Mouse (Mus musculus) kidney, adult 2 months (tissue): ENCODE measurements at regions not wholly inside any gene's neighbourhood (a gene's known extent, or its start where the extent isn't known, plus 50 kb on each side); places are given as distances from the start of the nearest gene placed in this dataset.

Experiments used
- DNase-seq: peaks from one replicate; pipeline ENCODE4 v3.0.0; 2021
- H3K27ac ChIP-seq: fragments of 200-500 bp; 2 replicates; pipeline ENCODE4 v1.5.1; 2012; ENCODE audit warnings: low read depth, low read length, control low read depth, inconsistent platforms; ENCODE audit not compliant: insufficient read depth
- H3K27me3 ChIP-seq: fragments of 200-500 bp; replicated peaks from 2 replicates; pipeline ENCODE4 v1.6.1; 2012; ENCODE audit warnings: mild to moderate bottlenecking, moderate library complexity, low read length, inconsistent platforms; ENCODE audit not compliant: control insufficient read depth, insufficient read depth
- H3K36me3 ChIP-seq: fragments of 200-500 bp; 2 replicates; pipeline ENCODE4 v1.6.1; 2012; ENCODE audit warnings: mild to moderate bottlenecking, moderate library complexity, low read length, inconsistent platforms; ENCODE audit not compliant: control insufficient read depth, insufficient read depth
- H3K4me1 ChIP-seq: fragments of 200-500 bp; 2 replicates; pipeline ENCODE4 v1.6.1; 2011; ENCODE audit warnings: low read length; ENCODE audit not compliant: control insufficient read depth, insufficient read depth
- H3K4me3 ChIP-seq: fragments of 200-500 bp; 2 replicates; pipeline ENCODE4 v1.5.1; 2011; ENCODE audit warnings: mild to moderate bottlenecking, low read depth, low read length, control low read depth; ENCODE audit not compliant: insufficient read depth
- CTCF ChIP-seq: fragments of 200-500 bp; conservative IDR thresholded peaks from 2 replicates; pipeline ENCODE4 v1.5.1; 2011; ENCODE audit warnings: low read depth, mild to moderate bottlenecking, control low read depth, low read length, moderate library complexity, mixed read lengths; ENCODE audit not compliant: insufficient read depth, insufficient read length
- POLR2A ChIP-seq: fragments of 200-500 bp; IDR thresholded peaks from one replicate; pipeline ENCODE4 v1.6.1; 2011; ENCODE audit warnings: low read depth, low read length, control low read depth
- WGBS: fragments of 180-500 bp; shearing (Covaris S2); methylation state at CpG from one replicate; pipeline ENCODE4 v1.1.7; 2018; 5-methylcytosine and 5-hydroxymethylcytosine counted together

DNA sequence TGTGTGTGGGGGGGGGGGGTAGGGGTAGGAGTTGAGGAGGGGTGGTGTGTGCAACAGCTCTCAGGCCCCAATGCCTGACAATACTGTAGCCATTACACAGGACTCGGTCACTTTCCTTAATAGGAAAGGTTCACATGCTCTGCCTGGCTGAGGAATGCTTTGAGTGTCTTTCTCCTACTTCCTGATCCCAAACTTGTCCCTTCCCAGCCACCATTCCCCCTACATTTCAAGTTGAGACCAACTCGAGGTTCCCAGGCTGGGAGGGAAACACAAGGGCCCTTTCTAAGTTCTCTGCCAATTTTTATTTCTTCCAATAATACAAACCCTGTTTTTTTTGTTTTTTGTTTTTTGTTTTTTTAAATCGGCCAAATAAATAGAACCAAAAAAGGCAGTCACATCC is 264.6 kb downstream of the Gm45692 start:
- TF ChIP-seq CTCF (no peak), POLR2A (no peak)
- H3K4me1 ChIP-seq = no peaks in the 10 kb centered on the region
- H3K36me3 ChIP-seq = no peaks in the 10 kb centered on the region
- WGBS = 31% methylated on average over 3 of the region's 3 CpGs
- no peak for DNase-seq
- H3K27ac ChIP-seq = no peak overlapping the region
- no peak overlapping the region for H3K4me3 ChIP-seq
- no peaks in the 10 kb centered on the region for H3K27me3 ChIP-seq

DNA sequence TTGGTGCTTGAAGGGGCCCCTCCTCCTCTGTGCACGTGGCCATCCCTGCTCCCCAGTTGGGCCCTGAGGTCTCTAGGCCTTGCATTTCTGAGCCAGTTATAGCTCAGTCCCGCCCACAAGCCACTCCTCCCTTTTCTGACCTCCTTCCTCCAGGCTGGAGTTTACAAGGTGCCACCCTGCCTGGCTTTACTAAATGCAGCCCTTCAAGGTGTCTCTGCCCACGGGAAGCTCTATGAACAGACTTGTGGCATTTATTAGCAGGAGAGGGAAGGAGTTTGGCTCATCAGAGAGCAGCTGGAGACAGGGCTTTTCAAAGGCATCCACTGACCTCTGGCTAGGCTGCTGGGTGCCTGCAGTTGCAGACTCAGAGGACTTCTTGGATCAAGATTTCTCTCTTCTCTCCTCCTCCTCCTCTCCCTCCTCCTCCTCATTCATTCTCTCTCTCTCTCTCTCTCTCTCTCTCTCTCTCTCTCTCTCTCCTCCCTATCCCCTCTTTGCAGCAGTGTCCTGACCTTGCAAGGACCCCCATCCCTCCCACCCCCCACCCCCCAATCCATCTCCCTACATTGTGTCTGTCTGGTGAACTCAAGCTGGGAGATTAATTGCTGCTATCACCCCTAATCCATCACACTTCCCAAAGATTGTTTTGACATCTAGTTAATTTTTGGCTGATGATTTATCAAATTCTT is 265.1 kb downstream of the Gm45692 start:
- WGBS = 16% methylated on average over 3 of the region's 3 CpGs
- DNase-seq = peak; percentile 53
- no peak overlapping the region for H3K27ac ChIP-seq

DNA sequence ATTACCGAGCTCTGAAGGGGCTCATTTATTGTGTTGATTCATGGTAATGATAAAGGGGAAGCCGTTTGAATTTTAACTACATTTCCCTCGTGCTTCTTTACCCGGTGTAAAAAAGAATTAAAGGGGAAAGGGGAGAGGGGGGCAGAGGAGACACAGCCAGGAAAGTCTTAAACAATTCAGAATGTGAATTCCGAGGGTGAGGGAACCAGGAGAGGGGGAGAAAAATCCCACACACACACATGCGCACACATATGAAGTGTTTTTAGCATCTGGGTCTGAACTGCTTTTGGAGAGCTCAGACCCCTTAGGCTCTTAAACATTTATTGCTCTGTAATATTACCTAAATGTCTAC is 265.6 kb downstream of the Gm45692 start:
- Histone ChIP-seq H3K4me1 (no peaks in the 10 kb centered on the region), H3K27me3 (no peaks in the 10 kb centered on the region), H3K27ac (no peak overlapping the region), H3K36me3 (no peaks in the 10 kb centered on the region), H3K4me3 (no peak overlapping the region)
- no peak for DNase-seq
- TF ChIP-seq POLR2A (no peak), CTCF (no peak)
- 14% methylated on average over 6 of the region's 6 CpGs for WGBS

More for the DNA sequence above, 265.1 kb downstream of the Gm45692 start:
- H3K4me3 ChIP-seq = no peak overlapping the region
- no peaks in the 10 kb centered on the region for H3K27me3 ChIP-seq
- TF ChIP-seq CTCF = no peak
- no peak for TF ChIP-seq POLR2A
- H3K36me3 ChIP-seq = no peaks in the 10 kb centered on the region
- no peaks in the 10 kb centered on the region for H3K4me1 ChIP-seq

DNA sequence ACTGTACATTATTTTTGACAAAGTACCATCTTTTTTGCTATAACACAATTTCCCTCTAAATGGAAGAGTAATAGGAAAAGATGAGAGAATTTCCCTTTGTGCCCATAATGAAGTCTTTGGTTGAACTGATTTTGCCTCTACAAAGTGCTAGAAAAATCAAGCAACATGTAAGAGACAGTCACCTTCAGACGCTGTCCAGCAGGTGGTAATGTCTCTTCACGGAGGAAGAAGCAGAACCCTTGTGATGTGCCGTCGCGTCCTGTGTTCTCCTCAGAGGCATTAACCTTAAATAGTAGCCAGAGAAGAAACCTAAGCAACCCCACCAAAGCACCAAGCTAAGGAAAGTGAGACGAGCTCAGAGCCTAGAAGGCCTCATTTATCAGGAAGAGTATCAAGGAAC is 275.7 kb downstream of the Gm45692 start:
- TF ChIP-seq CTCF (no peak), POLR2A (no peak)
- Histone ChIP-seq H3K36me3 (no peaks in the 10 kb centered on the region), H3K27me3 (no peaks in the 10 kb centered on the region), H3K4me1 (no peaks in the 10 kb centered on the region), H3K4me3 (no peak overlapping the region), H3K27ac (no peak overlapping the region)
- WGBS = 44% methylated on average over 6 of the region's 6 CpGs
- no peak for DNase-seq

DNA sequence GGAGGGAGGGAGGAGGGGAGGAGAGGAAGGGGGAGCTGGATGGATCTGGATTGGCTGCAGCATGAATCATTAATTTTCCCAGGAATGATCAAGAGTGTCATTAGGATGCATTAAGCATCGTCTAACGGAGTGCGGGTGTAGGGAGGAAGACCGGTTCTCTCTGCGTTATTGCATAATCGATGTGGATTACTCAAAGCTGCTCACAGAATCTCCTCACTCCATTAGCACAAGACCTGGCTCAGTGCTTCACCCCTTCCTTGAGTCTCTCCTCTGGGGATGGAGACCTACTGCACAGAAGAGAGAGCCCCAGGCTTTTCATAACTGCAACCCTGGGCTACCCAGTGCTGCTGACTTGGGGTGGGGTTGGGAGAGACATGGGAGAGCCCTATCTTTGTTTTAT is 300.7 kb downstream of the Gm45692 start:
- no peak overlapping the region for H3K27ac ChIP-seq
- H3K27me3 ChIP-seq = no peaks in the 10 kb centered on the region
- no peak overlapping the region for H3K4me3 ChIP-seq
- TF ChIP-seq POLR2A = no peak
- no peak for TF ChIP-seq CTCF
- WGBS = 46% methylated on average over 6 of the region's 6 CpGs
- DNase-seq = no peak
- no peaks in the 10 kb centered on the region for H3K4me1 ChIP-seq
- H3K36me3 ChIP-seq = no peaks in the 10 kb centered on the region

DNA sequence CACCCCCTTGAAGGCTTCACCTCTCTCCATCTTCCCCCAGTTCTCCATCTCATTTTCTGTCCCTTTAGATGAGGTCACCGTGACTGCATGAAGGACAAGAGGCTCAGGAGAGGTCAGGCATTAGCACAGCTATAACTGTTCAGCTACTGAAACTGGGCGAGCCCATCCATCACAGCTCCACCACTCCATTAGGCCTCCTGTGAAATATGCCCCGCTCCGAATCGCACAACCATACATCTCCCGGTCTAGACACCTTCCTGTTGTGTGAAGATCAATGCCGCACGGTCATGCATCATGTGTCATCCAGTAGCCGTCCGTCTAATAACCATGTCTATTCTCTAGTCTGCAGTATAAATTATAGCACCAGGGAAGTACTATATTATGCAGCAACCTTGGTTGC is 301.2 kb downstream of the Gm45692 start:
- no peak overlapping the region for H3K27ac ChIP-seq
- TF ChIP-seq CTCF (no peak), POLR2A (no peak)
- DNase-seq = no peak
- H3K36me3 ChIP-seq = no peaks in the 10 kb centered on the region
- H3K27me3 ChIP-seq = no peaks in the 10 kb centered on the region
- WGBS = 56% methylated on average over 10 of the region's 10 CpGs
- no peak overlapping the region for H3K4me3 ChIP-seq
- no peaks in the 10 kb centered on the region for H3K4me1 ChIP-seq

DNA sequence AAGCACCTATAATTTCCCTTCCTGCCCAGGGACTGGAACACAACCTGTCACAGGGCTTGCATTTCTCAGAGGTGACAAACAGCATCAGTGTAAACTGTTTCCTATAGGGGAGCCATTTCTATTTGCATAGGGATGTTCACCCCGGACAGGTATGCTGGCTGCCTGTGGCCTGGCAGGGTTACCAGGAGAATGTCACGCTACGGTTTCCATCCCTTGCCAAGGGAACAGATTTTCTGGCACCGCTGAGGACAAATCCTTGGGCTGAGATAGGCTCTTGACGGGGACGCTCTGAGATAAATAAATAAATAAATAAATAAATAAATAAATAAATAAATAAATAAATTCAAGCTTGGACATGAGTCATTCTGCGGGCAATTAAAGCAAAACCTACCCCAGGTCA is 308.0 kb downstream of the Gm45692 start:
- no peaks in the 10 kb centered on the region for H3K4me1 ChIP-seq
- H3K27ac ChIP-seq = no peak overlapping the region
- no peak for TF ChIP-seq CTCF
- no peak for TF ChIP-seq POLR2A
- 96% methylated on average over 7 of the region's 7 CpGs for WGBS
- no peaks in the 10 kb centered on the region for H3K36me3 ChIP-seq
- H3K4me3 ChIP-seq = no peak overlapping the region
- no peaks in the 10 kb centered on the region for H3K27me3 ChIP-seq
- DNase-seq = no peak
